In the genomic region with DNA sequence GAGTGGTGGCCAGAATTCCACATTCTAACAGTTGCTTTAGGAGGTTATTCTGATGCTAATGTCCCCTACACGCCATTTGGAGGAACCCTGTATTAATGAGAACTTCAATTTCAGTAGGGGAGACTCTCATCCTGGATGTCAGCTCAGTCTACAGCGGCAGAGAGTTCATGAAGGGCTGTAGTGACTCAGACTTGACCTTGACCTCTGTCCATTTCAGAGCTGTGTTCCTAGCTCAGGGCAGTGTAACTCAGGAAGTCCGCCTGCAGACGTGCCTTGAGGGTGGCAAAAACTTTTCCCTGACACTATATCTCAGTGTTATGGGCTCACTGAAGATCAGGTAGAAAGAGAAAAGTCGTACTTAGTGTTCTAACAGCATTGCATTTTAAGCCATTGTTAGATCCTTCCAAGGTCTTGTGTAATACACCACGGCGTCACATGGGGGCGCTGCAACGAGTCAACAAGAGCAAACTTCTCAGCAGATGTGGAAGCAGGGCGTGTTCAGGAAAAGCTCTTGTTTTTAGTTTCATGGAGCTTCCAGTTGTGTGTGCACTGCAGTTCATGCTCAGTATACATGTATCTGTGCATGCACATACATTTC, we compare ENCODE assay signal across 7 mouse cellular contexts.
A peak's percentile ranks its signal among the peaks of the same experiment; 100 is the strongest.
DNase-seq lines count a peak whose midpoint lies in the region; ATAC-seq lines count a peak whose summit lies in the region.

No protein-coding gene starts in this region.

- peak; percentile 38 for DNase-seq in midbrain, embryonic 14.5 days
- DNase-seq in adipocyte (ENCODE audit: low spot score) = peak; percentile 11
- peak; percentile 43 to 75 for DNase-seq in cerebellum, postnatal 14 days
- DNase-seq in heart, embryonic 10.5 days (ENCODE audit: low spot score) = no peak
- peak; percentile 46 to 66 for DNase-seq in left cerebral cortex, postnatal 14 days (ENCODE audit: low spot score in 2 of 2)
- DNase-seq in right cerebral cortex, postnatal 36 days (ENCODE audit: low spot score in 2 of 2) = peak; percentile 8 to 10

- H3K4me1 ChIP-seq in midbrain, embryonic 14.5 days (ENCODE audit: control insufficient read depth, insufficient read depth, low read length) = peaks cover 4% of the 10 kb centered on the region; the same call in 1 of the 2 replicates
- 0 out of 2 replicates have a peak, but pooled peaks cover 4% of the 10 kb centered on the region for H3K4me1 ChIP-seq in midbrain, embryonic 13.5 days (replicated peaks)
- H3K4me1 ChIP-seq in heart, embryonic 10.5 days = peaks cover 33% of the 10 kb centered on the region

- H3K36me3 ChIP-seq in midbrain, embryonic 14.5 days (ENCODE audit: control insufficient read depth, insufficient read depth, low read length) = no peaks in the 10 kb centered on the region
- H3K36me3 ChIP-seq in midbrain, embryonic 13.5 days = no peaks in the 10 kb centered on the region
- no peaks in the 10 kb centered on the region for H3K36me3 ChIP-seq in heart, embryonic 10.5 days

- ATAC-seq in midbrain, embryonic 14.5 days (ENCODE audit: low FRiP score, low TSS enrichment) = no peak
- no peak for ATAC-seq in midbrain, embryonic 13.5 days

- no peak overlapping the region for H3K4me2 ChIP-seq in midbrain, embryonic 14.5 days (ENCODE audit: low read length)
- no peak overlapping the region for H3K4me2 ChIP-seq in midbrain, embryonic 13.5 days (replicated peaks)

- 52% methylated on average over 10 of the region's 10 CpGs for WGBS in midbrain, embryonic 14.5 days
- 51% methylated on average over 10 of the region's 10 CpGs for WGBS in midbrain, embryonic 13.5 days
- WGBS in heart, embryonic 10.5 days = 35% methylated on average over 10 of the region's 10 CpGs

- H3K4me3 ChIP-seq in midbrain, embryonic 14.5 days (replicated peaks; ENCODE audit: low read depth, low read length) = no peak overlapping the region
- no peak overlapping the region for H3K4me3 ChIP-seq in midbrain, embryonic 13.5 days (replicated peaks)
- no peak overlapping the region for H3K4me3 ChIP-seq in heart, embryonic 10.5 days

- H3K27ac ChIP-seq in midbrain, embryonic 14.5 days (replicated peaks; ENCODE audit: low read depth, low read length) = no peak overlapping the region
- no peak overlapping the region for H3K27ac ChIP-seq in midbrain, embryonic 13.5 days
- peak overlapping the region; percentile 56 for H3K27ac ChIP-seq in heart, embryonic 10.5 days

- H3K27me3 ChIP-seq in midbrain, embryonic 14.5 days (ENCODE audit: control insufficient read depth, insufficient read depth, low read length) = no peaks in the 10 kb centered on the region
- no peaks in the 10 kb centered on the region for H3K27me3 ChIP-seq in midbrain, embryonic 13.5 days
- H3K27me3 ChIP-seq in heart, embryonic 10.5 days (ENCODE audit: insufficient read depth, poor library complexity, severe bottlenecking) = no peaks in the 10 kb centered on the region

- H3K9ac ChIP-seq in midbrain, embryonic 14.5 days (replicated peaks; ENCODE audit: low read length) = no peak overlapping the region
- no peak overlapping the region for H3K9ac ChIP-seq in midbrain, embryonic 13.5 days (replicated peaks)

- intact Hi-C loops in left cerebral cortex, postnatal 14 days (cut with DNase I) = no loop called here

- H3K9me3 ChIP-seq in midbrain, embryonic 14.5 days (ENCODE audit: control insufficient read depth, low read length) = no peaks in the 10 kb centered on the region
- H3K9me3 ChIP-seq in midbrain, embryonic 13.5 days = no peaks in the 10 kb centered on the region
- H3K9me3 ChIP-seq in heart, embryonic 10.5 days = no peaks in the 10 kb centered on the region
